Mouse (Mus musculus) cerebellum, adult 18-20 months (tissue): ENCODE results near the gene Mcu.

ENCODE experiments used
- DNase-seq, 2 experiments: peaks; one replicate each; pipeline ENCODE4 v3.0.0; 2021

Mcu gene

DNA sequence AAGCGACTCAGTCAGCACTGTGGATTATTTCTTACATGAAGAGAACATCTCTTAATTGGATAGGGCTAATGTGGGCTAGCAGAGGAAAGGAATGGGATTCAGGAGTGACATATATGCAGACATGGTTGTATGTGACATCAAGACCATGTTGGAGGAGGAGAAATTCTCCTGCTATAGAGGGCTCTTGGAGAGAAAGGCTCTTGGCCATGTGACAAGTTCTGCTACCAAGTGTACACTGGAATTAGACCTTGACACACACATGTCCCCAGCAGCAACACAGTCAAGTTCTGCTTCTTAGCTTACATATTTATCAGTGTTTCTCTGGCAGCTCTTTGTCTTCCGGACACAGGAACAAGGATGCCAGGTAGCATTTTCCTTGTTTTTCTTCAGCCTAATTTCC is 129.1 kb downstream of the Mcu start:
- DNase-seq = no peak

DNA sequence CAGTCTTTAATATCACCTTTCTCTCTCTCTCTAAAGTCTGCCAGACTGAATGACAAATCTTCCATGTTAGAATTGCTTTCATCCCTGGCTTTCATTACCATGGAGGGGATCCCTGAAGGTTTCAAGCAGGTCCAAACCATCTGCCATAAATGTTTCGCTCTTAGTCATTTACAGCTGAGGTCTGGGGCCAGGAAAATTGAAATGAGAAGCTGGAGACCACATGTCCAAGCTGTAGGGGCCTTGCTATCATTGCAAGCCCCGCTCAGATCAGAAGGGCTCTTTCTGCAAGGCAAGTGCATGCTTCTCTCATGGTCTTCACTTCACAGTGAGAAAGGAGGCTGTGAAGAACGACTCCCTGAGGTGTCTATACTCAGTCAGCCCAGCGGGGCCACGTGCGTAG is 132.2 kb downstream of the Mcu start:
- DNase-seq = no peak

DNA sequence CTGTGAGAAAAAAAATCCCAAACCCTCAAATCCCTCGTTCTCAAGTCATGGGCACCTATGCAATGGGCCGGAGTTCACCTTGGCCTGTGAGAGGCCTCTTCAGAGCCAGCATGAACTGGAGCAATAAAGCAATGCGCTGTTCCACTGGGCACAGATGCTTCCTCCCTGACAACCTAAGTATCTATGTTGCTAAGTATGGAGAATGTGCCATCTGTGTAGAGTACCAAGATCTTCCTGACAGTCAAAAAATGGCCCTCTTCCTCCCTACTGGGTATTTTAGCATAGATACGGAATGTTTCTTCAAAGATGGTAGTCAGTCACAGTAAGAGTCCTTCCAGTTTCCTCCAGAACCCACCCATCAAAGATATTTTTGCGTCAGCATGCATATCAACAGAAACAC is 135.1 kb downstream of the Mcu start:
- no peak for DNase-seq

DNA sequence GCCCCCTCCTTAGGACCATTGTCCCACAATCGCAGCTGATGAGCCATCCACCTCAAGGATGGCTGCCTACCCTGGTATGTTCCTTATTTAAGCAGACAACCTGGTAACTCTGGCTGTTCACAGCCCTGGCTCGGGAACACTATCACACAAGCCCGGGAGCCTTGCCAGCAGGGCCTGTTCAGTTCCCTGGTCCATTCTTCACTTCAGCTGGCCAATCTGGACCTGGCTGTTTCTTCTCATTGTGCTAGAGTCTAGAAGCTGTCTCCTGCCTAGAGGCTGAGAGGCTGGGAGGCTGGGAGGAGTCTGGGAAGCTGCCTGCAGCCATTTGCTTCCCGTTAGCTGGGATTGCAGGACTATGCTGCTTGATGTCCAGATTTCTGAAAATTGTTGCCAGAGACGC is 146.0 kb downstream of the Mcu start:
- DNase-seq = peak; percentile 83 to 87

DNA sequence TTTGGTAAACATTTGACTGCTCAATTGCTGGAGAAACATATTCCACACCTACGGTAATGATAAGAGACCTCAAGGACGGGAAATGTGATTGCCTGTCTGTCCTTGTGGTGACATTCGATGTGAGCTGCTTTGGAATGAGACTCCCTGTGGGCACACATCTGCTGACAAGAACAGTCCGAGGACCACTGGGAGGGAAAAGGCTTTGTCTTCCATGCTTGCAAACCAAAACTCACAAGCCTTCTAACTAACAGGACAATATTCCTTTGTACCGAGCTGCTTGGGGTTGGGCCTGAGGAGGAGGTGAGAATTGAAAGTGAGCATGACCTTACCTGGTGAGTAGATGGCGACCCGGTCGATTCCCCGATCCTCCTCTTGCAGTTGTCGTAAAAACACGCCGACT is 149.2 kb downstream of the Mcu start:
- DNase-seq = no peak

DNA sequence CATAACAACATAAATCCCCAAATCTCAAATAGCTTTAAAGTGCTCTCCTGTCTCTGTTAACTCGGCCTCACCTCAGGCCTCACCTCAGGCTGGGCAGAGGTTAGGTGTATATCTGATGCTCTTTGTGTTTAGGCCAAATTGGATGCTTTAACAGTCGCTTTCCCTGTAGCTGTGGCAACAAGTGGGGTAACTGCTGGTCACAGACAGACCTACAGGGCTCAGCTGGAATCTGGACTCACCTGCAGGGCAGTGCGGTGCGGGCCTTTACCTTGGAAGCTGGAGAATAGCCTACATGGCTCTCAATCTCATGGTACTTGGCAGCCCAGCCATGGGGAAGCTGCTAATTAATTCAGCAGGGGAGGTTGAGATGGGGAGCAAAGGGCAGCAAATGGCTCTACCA is 149.9 kb downstream of the Mcu start:
- DNase-seq = no peak

DNA sequence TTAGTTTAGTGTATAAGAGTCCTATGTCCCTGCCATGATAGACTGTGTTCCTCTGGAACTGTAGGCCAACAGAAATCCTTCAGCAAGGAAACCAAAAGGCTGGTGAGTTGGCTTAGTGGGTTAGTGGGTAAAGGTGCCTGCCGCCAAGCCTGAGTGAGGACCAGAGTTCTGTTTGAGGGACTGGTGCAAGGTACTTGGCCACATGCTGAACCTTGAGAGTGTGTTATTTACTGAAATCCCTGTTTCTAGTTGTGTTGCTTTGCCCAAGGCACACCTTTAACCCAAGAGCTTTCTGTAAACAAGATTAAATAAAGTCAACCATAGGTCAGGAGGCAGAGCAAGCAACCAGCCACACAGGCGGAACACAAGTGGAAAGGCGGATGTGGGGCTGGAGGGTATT is 150.9 kb downstream of the Mcu start:
- DNase-seq = no peak

DNA sequence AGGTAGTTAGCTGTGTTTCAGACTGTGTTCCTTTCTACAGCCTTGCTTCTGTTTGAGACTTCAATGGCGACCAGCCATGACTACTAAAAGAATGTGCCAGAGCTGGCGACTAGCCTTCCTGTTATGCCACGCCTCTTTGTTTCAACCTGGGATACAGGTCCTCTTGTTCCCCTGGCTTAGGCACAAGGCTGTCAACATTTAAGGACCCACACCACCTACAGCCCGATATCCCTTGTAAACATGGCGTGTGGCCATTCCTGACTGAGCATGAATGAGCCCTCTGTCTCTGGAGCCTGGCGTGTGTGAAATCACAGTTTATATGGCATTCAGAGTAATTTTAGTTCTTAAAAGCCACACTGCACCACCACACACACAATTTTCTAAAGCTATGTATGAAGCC is 154.2 kb downstream of the Mcu start:
- no peak for DNase-seq

DNA sequence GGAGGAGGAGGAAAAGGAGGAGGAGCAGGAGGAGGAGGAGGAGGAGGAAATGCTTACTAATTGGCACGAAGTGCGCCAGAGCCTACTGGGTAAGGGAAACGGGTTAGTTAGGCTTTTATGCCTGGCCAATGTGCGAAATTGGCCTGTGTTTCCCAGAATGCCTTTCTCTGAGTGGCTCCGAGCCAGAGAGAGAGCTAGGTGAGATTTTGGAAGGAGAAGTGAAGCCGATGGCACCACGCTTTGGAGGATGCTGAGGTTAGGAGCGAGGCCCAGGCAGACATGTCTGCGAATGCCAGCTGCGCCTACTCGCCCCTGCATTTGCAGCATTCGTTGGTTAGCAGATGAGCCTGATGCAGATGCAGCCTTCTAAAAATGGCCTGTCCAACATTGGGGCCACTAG is 156.7 kb downstream of the Mcu start:
- DNase-seq = peak; percentile 26 to 34

DNA sequence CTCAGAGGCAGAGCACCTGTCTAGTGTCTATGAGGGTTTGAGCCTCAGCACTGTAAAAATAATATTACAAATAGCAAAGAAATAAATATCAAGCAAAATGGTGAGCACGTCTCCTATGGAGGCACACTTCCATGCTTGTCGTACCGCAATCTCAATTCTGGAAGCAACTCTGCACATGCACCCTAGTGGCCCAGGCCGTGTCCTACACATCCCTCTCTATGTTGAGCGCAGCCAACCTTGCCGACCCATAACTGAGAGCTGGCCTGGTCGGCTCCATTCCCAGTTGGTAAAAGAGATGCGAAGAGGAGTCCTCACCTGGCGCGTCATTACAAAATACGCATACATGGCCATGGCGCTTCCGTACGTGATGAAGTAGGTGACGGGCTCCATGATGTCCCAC is 161.9 kb downstream of the Mcu start:
- DNase-seq = no peak

DNA sequence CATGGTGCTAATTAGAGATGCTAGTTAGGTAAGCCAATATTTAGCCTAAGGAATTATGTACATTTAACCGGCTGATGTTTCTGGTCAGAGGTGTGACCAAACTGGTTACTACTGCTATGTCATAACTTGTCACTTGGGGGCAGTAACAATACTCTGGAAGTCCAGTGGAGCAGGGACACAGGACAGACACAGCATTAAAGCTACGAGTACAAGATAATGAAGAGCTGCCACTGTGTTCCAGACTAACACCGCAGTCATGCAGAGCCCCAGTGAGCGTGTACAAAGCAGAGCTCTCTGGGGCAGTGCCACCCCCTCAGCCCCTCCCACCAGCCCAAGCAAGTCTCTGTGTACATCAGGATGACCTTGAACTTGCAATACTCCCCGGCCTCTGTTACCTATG is 164.7 kb downstream of the Mcu start:
- peak in 1 of 2 experiments; percentile 39 for DNase-seq

DNA sequence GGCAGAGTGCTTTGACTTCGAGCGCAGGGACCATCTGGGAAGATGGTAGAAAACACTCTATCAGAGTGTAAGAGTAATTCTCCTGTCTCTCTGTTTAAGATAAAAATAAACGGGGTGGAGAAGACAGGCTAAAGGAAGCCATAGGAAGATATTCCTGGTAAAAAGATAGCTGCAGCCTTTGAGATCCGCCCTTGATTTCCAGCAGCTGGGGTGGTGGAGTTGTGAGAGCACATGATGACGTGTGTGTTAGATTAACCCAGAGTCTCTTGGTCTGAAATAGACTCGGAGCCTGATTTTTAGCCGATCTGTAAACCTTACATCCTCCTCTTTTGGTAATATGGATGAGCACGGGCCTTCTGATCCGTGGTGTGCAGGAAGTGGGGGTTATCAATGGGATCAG is 168.9 kb downstream of the Mcu start:
- no peak for DNase-seq

DNA sequence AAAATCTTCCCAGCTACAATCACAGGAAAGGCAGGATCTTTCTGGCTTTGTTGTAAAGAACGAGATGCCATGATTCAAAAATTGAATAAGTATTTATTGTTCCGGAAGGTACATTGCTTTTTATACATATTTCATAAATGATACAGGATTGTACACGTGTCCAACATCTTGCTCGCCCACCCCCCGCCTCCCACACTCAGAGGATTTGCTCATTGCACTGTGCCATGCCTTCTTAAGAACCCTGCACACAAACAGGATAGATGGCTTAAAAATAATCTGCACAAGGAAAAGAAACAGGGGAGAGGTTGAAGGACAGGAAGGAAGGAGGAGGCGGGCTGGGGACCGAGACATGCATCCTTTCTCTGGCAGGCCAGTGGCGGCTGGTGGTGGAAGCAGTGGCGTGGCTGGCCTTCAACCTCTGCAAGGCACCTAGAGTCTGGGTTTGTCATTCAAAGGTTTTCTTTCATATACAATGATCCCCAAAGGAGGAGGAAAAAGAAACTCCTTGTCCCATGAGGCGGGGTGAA is 169.5 kb downstream of the Mcu start:
- DNase-seq = no peak

DNA sequence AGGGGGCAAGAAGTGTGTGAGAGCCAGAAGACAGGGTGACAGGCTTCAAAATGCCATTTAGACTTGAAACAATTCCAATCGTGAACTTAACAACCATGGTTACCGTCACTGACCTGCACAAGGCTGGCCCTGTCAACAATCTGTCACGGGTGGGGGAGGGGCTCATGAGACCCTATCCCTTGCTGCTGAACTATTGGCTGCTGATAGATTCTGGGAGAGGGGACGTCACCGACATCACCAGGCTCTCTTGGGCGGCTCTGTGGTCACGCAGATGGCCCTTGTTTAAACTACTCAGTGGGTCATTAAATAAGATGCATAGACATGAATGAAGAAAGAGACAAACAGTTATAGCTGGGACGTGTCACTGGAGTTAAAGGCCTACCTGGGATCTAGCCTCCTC is 171.9 kb downstream of the Mcu start:
- no peak for DNase-seq

DNA sequence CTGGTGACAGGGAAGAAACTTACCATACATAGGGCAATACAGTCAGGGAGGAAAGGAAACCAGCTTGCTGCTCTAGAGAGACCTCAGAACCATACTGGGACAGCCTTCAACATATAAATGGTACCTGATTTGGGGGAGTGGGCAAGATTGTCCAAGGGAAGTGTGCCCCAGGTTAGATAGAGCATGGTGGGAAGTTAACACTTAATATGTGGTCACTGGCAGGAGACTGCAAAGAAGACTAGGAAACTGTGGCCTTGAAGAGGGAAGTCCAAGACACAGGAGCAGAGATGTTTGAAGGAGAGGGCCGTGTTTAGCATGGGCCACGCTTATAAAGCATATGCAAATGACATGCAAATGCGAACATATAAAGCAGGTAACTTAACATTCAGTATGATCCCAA is 172.4 kb downstream of the Mcu start:
- no peak for DNase-seq

DNA sequence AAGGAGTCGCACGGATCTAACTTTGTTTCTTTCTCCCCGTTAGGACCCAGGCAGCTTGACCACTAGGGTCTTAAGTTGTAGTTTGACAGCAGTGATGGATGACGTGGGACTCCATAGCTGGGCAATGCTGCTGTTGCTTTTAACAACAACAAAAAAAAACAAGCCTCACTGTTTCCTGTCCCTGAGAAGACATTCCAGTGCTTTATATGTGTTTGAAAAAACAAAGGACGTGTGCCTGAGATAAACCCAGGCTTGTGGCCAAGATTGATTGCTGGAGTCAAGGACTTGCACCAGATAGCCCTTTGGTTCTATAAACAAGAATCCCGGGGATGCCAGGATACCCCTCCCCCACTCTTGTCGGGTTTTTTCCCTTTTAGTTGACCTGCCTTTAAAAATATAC is 173.3 kb downstream of the Mcu start:
- no peak for DNase-seq

DNA sequence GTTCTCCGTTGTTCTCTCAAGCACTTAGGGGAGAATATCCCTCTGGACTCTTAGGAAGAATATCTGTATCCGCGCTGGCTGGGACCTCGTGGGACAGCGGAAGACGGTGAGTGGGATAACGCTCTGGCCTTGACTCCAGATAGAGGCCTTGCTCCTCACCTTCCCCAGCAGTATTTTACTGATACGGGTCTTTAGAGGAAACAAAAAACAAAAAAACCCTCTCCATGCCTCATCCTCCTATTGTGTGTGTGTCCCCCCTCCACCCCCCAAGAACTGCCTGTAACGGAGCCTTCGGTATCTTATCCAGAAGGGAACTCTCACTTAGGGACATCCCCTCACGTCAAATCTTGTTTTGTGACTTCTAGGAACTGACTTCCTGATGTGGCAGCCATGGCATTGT is 174.8 kb downstream of the Mcu start, which contains the start of gene Oit3:
Gene Oit3, minus strand, starts transcription at position 44 of the 400 bp plus-strand sequence.
- no peak for DNase-seq

DNA sequence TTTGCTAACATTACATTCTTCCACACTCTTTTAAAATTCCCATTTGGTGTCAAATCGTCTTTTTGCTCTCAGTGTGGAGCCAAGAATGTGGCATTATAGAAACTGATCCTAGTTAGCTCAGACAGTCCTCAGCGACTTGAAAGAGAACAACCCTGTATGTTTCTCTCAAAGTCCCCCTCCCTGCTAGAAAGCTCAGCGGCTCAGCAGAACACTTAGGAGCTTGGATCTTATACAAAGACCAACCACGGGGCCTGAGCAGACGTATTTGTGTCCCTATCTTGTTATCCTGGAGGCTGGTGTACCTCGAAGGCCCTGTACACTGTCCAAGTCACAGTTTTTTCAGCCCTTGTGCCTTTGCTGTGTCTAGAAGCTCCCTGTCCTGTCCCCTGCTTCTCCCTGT is 176.3 kb downstream of the Mcu start:
- no peak for DNase-seq

DNA sequence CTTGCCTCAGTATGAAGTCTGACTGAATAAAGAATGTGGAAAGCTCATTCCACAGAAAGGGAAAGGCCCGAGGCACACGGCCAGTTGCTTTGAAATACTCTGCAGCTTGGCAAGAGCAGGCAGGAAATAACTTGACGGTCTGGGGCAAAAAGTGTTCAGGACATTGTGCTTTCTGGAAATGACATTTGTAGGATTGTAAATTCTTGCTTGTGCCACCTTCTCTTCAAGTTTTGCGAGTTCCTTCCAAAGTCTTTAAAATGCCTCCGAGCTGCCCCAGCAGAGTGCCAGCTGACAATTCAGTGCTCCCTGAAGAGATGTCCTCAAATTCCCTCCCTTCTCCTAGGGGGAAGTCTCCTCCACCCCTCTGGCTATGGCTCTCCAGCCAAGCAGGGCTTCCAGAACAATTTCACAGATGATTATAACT is 177.0 kb downstream of the Mcu start:
- no peak for DNase-seq

DNA sequence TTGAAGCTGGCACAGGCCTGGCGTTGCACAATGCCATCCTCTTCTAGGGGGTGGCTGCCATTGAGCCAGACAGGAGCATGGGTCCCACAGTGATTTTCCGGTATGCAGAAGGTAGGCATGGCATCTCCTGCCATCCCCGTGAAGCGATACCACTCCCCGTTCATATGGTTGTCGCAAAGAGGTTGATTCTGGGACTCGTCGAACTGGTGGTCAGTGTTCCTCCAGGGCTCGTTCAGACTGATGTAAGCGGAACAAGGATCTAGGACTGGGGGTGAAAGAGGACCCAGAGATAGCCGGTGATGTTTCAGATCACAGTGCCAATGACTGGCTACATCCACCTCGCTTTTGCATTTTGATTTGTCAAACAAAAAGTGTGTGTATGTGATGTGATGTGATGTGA is 177.8 kb downstream of the Mcu start:
- DNase-seq = no peak

DNA sequence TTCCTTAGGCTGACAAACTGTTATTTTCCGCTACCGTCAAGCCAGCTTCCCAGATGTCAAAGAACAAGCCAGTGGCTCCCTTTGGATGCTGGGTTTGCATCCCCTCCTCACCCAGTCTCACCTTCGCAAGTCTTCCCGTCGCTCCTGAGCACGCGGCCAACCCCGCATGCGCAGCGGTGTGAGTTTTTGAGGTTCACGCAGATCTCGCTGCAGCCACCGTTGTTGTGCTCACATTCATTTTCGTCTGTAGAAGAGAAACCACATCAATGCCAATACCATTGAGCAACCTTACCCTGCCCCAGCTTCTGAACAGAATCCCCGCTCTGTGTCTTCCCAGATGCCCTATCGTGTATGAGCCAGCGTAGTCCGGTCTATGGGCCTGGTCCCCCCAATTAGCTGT is 180.7 kb downstream of the Mcu start:
- no peak for DNase-seq

DNA sequence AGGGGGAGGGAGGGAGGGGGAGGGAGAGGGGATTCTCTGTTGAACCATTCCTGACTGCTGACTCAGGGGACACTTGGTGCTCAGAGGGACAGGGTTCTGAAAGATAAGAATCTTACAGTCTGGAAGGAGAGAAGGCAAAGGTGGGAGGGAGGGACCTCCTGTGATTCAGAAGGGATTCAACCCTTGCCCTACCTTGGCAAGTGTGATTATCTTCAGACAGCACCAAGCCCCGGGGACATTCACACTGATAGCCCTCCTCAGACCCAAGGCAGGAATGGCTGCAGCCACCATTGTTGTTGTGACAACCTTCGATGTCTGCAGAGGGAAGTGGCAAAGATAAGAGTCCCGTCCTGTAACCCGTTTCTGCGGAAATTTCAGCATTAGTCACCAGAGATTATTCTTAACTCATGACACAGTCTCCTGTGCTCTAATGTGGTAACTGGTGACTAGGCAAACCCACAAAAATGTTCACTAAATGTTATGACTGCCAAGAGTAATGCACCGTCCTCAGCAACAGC is 185.7 kb downstream of the Mcu start:
- DNase-seq = no peak

DNA sequence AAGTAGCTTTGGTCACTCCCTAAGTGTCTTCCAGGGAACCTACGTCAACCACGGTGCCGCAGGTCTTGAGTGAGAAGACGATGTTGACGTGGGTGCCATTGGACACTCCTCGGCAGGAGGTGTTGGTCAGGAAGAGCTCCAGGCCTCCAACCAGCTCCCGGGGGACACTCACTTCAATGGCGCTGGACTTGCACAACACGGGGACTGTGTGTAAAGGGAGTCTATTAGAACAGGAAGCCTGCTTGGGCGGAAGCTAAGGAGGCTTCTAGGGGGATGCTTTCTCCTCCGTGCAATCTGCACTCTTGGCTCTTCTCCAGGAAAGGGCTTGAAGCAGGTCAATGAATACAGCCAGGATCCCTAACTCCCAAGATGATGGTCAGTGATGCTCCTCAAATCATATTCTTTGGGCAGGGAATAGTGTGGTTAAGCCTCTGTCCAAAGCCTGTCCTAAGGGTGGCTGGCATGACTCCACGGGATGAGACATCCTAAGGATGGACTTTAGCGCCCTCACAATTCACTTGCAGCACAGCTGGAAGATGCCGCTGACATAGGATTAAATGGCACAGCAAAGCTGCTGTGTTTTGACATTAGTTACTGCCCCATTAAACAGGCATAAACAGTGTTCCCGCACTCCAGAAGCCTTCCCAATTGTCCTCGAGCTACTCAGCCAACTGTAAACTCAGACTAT is 186.9 kb downstream of the Mcu start:
- DNase-seq = no peak

DNA sequence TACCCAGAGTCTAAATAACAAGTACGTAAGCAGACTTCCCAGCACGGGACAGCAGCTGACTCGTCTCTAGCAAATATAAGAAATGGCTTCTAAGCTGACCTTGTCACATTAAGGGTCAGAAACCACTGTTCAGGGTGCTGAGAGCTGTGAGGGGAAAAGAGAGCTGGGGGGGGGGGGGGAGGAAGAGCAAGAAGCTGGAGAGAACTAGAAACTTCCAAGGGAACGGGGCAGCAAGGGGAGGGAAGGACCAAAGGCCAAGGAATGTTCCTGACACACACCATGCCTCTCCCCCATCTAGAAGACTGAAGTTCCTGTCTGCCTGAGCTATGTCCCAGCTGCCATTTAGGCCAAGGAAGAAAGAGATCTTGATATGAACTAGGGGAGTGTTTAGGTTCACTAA is 190.1 kb downstream of the Mcu start:
- DNase-seq = no peak

DNA sequence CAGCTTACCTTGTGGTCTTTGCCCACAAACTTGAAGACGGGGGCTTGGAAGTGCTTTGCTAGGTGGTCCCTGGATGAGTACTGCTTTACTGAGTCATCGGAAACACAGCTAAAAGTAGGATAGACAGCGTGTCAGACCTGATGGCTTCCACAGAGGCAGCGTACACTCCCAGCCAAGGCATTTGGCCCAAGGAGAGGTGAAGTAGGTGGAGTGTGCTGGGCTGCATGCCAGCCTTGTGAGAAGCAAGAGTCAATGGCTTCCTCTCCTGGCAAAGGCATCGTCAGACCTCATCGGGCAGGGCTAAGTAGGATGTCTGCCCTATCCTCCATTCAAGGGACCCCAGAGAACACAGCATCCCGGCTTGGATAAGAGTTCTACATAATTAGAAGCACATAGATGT is 191.1 kb downstream of the Mcu start:
- DNase-seq = peak; percentile 54 to 64
